Mouse (Mus musculus) brain, embryonic 14.5 days (tissue): ENCODE measurements at regions not wholly inside any gene's neighbourhood (a gene's known extent, or its start where the extent isn't known, plus 50 kb on each side); places are given as distances from the start of the nearest gene placed in this dataset.

ENCODE experiments used
- CTCF ChIP-seq: fragments of 200-500 bp; IDR thresholded peaks from 2 replicates; pipeline ENCODE4 v1.5.1; 2012; ENCODE audit warnings: inconsistent platforms, mild to moderate bottlenecking, moderate library complexity, borderline replicate concordance; ENCODE audit not compliant: insufficient read depth, insufficient read length; ENCODE audit errors: extremely low read depth
- POLR2A ChIP-seq: fragments of 200-500 bp; IDR thresholded peaks from 2 replicates; pipeline ENCODE4 v1.6.1; 2012; ENCODE audit warnings: mild to moderate bottlenecking, inconsistent platforms, borderline replicate concordance; ENCODE audit not compliant: poor library complexity, insufficient read depth, insufficient read length, severe bottlenecking; ENCODE audit errors: extremely low read depth

- TF ChIP-seq POLR2A (no peak), CTCF (no peak)
Observed at GRCm38 (mm10) chr13:110529624-110530023, 134.8 kb downstream of the Plk2 start.
